Mouse (Mus musculus) liver, embryonic 14.5 days (tissue): ENCODE measurements around the gene Iqcf5. TPM values are rescaled to one million over a fixed set of nuclear protein-coding genes. Genes with fewer than 3 reads are reported as not detected.

Source experiments
- ATAC-seq: fragments of 200-750 bp; cut with Nextera tagmentation; 2 replicates; pipeline ENCODE4 v1.8.0; 2017; ENCODE audit warnings: moderate number of reproducible peaks, mild to moderate bottlenecking, moderate library complexity; ENCODE audit not compliant: insufficient read depth
- DNase-seq, 3 experiments: peaks; one replicate each; pipeline ENCODE4 v3.0.0-alpha.2; 2012 to 2013; ENCODE audit warnings: low read depth in 3 of 3, low spot score in 3 of 3
- H3K27ac ChIP-seq: fragments of 300-500 bp; sonication (generic); 2 replicates; pipeline ENCODE4 v1.5.1; 2014; ENCODE audit warnings: moderate library complexity, mild to moderate bottlenecking, control low read depth, inconsistent platforms
- H3K27me3 ChIP-seq: fragments of 300-500 bp; sonication (generic); 2 replicates; pipeline ENCODE4 v1.6.1; 2014; ENCODE audit warnings: mild to moderate bottlenecking, low read length, moderate library complexity; ENCODE audit not compliant: control insufficient read depth, insufficient read depth
- H3K36me3 ChIP-seq: fragments of 300-500 bp; sonication (generic); replicated peaks from 2 replicates; pipeline ENCODE4 v1.6.1; 2014; ENCODE audit warnings: low read depth; ENCODE audit not compliant: control insufficient read depth, insufficient read depth
- H3K4me1 ChIP-seq, 2 experiments: fragments of 200-500 bp in 1 of 2; fragments of 300-500 bp in 1 of 2; sonication (generic) in 1 of 2; replicated peaks; 2 replicates each; pipeline ENCODE4 v1.6.1; 2012 to 2014; ENCODE audit warnings: antibody characterized with exemption in 1 of 2, inconsistent platforms in 1 of 2, low read length in 1 of 2; ENCODE audit not compliant: control insufficient read depth in 2 of 2, insufficient read depth in 2 of 2
- H3K4me2 ChIP-seq: fragments of 300-500 bp; sonication (generic); 2 replicates; pipeline ENCODE4 v1.6.1; 2014; ENCODE audit warnings: low read depth, mild to moderate bottlenecking, control low read depth, moderate library complexity
- H3K4me3 ChIP-seq, 2 experiments: fragments of 200-500 bp in 1 of 2; fragments of 300-500 bp in 1 of 2; sonication (generic) in 1 of 2; 2 replicates each; pipeline ENCODE4 v1.5.1; 2012 to 2014; ENCODE audit warnings: low read depth in 2 of 2, low read length in 2 of 2, mild to moderate bottlenecking in 2 of 2, control low read depth in 1 of 2, inconsistent platforms in 1 of 2, moderate library complexity in 1 of 2; ENCODE audit not compliant: insufficient read depth in 1 of 2
- H3K9ac ChIP-seq: fragments of 300-500 bp; sonication (generic); replicated peaks from 2 replicates; pipeline ENCODE4 v1.6.1; 2014; ENCODE audit warnings: mild to moderate bottlenecking, control low read depth, moderate library complexity
- H3K9me3 ChIP-seq: fragments of 300-500 bp; sonication (generic); 2 replicates; pipeline ENCODE4 v1.6.1; 2016; ENCODE audit warnings: low read length, mixed read lengths; ENCODE audit not compliant: control insufficient read depth
- CTCF ChIP-seq: IDR thresholded peaks from 2 replicates; pipeline ENCODE4 v1.5.1; 2016; ENCODE audit warnings: antibody characterized with exemption, low read depth, control low read depth
- EP300 ChIP-seq: IDR thresholded peaks from 2 replicates; pipeline ENCODE4 v1.6.1; 2016; ENCODE audit warnings: antibody characterized with exemption, low read depth
- WGBS: fragments of 180-500 bp; shearing (Covaris S2); extraction: QIAGEN DNeasy Blood & Tissue Kit; methylation state at CpG from one replicate; pipeline ENCODE4 v1.1.7; 2014; ENCODE audit not compliant: insufficient replicate concordance; 5-methylcytosine and 5-hydroxymethylcytosine counted together
- polyA plus RNA-seq, 2 experiments: library from polyadenylated mRNA; depleted of rRNA in 1 of 2; stranded (reverse) in 1 of 2; unstranded in 1 of 2; fragments of >200 nt; fragmentation: Nextera tagmentation in 1 of 2; extraction: Ambion mirVana in 1 of 2; gene quantifications; 2 replicates each; pipeline versions ENCODE4 v1.2.1 to v1.2.3; 2012 to 2014

Iqcf5 gene
- polyA plus RNA-seq, 2 experiments: not detected

DNA sequence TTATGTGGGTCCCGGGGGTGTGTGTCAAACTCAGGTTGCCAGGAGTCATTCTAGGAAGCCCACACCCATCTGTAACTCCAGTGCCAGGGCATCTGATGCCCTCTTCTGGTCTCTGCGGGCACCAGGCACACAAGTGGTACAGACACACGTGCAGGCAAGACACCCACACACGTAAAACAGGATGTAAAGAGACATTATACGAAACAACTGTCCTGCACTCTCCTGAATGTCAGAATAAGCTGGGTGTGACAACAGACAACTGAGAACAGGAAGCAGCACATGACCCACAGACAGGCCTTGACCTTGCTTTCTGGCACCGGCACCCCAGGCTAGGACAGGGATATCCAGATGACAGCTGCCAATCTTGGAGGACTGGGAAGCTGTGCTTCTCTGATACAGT lies 45.1 kb upstream of the Iqcf5 start:
- H3K4me3 ChIP-seq: no peak overlapping the region
- H3K4me2 ChIP-seq: no peak overlapping the region
- WGBS: 31% methylated on average over 6 of the region's 6 CpGs
- peaks cover 19% of the 10 kb centered on the region for H3K27me3 ChIP-seq
- 0 out of 2 replicates have a peak, but pooled peaks have one; percentile 13 for TF ChIP-seq CTCF
- TF ChIP-seq EP300: no peak
- no peaks in the 10 kb centered on the region for H3K4me1 ChIP-seq
- no peaks in the 10 kb centered on the region for H3K36me3 ChIP-seq
- H3K27ac ChIP-seq: no peak overlapping the region
- no peak overlapping the region for H3K9ac ChIP-seq
- H3K9me3 ChIP-seq: no peaks in the 10 kb centered on the region
- no peak for DNase-seq
- no peak for ATAC-seq

DNA sequence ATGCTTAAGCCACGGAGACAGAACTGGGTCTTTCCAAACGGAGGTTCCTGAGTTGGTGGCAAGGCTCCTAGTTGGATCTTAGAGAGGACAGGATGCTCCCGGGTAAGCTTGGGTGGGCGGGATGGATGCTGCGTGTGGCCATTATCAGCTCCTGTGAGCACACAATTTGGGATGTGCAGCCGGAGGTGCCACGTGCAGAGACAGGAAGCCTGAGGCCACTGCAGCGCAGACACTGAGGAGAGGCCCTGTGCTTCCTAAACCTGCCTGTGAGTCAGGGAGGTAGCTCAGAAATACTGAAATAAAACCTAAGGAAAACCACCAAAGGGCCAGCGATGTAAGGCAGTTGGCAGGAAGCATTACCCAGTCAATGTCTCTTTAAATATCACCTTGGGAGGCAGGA lies 44.6 kb upstream of the Iqcf5 start:
- Histone ChIP-seq H3K27ac (no peak overlapping the region), H3K9ac (no peak overlapping the region), H3K36me3 (no peaks in the 10 kb centered on the region), H3K4me2 (no peak overlapping the region), H3K27me3 (peaks cover 15% of the 10 kb centered on the region), H3K9me3 (no peaks in the 10 kb centered on the region), H3K4me3 (no peak overlapping the region), H3K4me1 (no peaks in the 10 kb centered on the region)
- no peak for DNase-seq
- TF ChIP-seq EP300: no peak
- no peak for TF ChIP-seq CTCF
- ATAC-seq: no peak
- 35% methylated on average over 9 of the region's 9 CpGs for WGBS

GRCm38 (mm10) chr9:106470991-106471750 lies 43.2 kb upstream of the Iqcf5 start:
- no peak for ATAC-seq
- 63% methylated on average over 14 of the region's 14 CpGs for WGBS
- Histone ChIP-seq H3K4me3 (no peak overlapping the region), H3K27ac (no peak overlapping the region), H3K27me3 (peaks cover under 1% of the 10 kb centered on the region), H3K9ac (no peak overlapping the region), H3K9me3 (no peaks in the 10 kb centered on the region), H3K4me2 (0 out of 2 replicates have a peak overlapping the region, but pooled peaks have one; percentile 6), H3K4me1 (peaks cover 0 to under 1% of the 10 kb centered on the region in 2 experiments; a peak in 1 of 4 replicates), H3K36me3 (no peaks in the 10 kb centered on the region)
- no peak for DNase-seq
- TF ChIP-seq CTCF (no peak), EP300 (no peak)

GRCm38 (mm10) chr9:106471892-106472291 lies 42.5 kb upstream of the Iqcf5 start:
- H3K27ac ChIP-seq: no peak overlapping the region
- H3K27me3 ChIP-seq: no peaks in the 10 kb centered on the region
- no peak for DNase-seq
- H3K4me2 ChIP-seq: 0 out of 2 replicates have a peak overlapping the region, but pooled peaks have one; percentile 6
- H3K9ac ChIP-seq: no peak overlapping the region
- TF ChIP-seq CTCF: no peak
- TF ChIP-seq EP300: no peak
- ATAC-seq: no peak
- H3K36me3 ChIP-seq: no peaks in the 10 kb centered on the region
- H3K9me3 ChIP-seq: no peaks in the 10 kb centered on the region
- H3K4me3 ChIP-seq: no peak overlapping the region
- WGBS: 51% methylated on average over 5 of the region's 5 CpGs
- peaks cover 0 to 4% of the 10 kb centered on the region in 2 experiments; a peak in 2 of 4 replicates for H3K4me1 ChIP-seq

DNA sequence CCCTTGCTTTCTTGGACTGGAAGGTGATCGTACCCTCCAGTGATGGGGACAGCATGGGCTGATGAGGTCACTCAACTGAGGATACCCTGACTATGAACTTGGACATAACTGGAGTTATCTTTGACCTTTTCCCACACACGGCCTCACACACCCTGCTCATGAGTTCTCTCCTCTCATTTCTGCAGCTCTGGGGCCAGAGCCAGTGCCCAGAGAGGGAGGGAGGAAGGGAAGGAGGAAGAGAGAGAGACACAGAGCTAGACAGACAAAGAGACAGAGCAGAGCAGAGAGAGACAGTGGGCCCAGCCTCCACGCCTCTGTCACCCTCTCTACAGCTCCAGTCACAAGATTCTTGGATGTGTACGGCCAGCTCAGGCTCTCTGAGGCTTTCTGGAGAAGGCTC lies 42.1 kb upstream of the Iqcf5 start:
- DNase-seq: no peak
- Histone ChIP-seq H3K27me3 (no peaks in the 10 kb centered on the region), H3K9ac (no peak overlapping the region), H3K9me3 (no peaks in the 10 kb centered on the region), H3K36me3 (no peaks in the 10 kb centered on the region), H3K27ac (no peak overlapping the region), H3K4me2 (no peak overlapping the region), H3K4me3 (no peak overlapping the region), H3K4me1 (peaks cover 0 to 4% of the 10 kb centered on the region in 2 experiments; a peak in 2 of 4 replicates)
- TF ChIP-seq EP300: no peak
- no peak for TF ChIP-seq CTCF
- 43% methylated on average over 4 of the region's 4 CpGs for WGBS
- no peak for ATAC-seq
